Mouse (Mus musculus): ENCODE measurements around the gene Nell2. TPM values are rescaled to one million over a fixed set of nuclear protein-coding genes. Genes with fewer than 3 reads are reported as not detected.

The Nell2 gene
- polyA plus RNA-seq, 1 experiment = 0.04 TPM

GRCm38 (mm10) chr15:95495666-95496065, 32.7 kb downstream of the Nell2 start:
- no peak overlapping the region for H3K4me3 ChIP-seq
- no peaks in the 10 kb centered on the region for H3K27me3 ChIP-seq (ENCODE audit: control insufficient read depth, insufficient read depth, insufficient read length)
- H3K4me2 ChIP-seq (ENCODE audit: low read depth) = no peak overlapping the region
- TF ChIP-seq SRF (IDR thresholded peaks at IDR 0.05; ENCODE audit: control insufficient read depth, insufficient read length, low read depth) (no peak), POLR2AphosphoS2 (IDR thresholded peaks at IDR 0.05; ENCODE audit: insufficient read length, low read depth) (no peak), E2F4 (IDR thresholded peaks at IDR 0.05; ENCODE audit: insufficient read depth) (no peak), USF1 (IDR thresholded peaks at IDR 0.05; ENCODE audit: low read depth) (no peak), REST (IDR thresholded peaks at IDR 0.05; ENCODE audit: insufficient read depth, insufficient read length) (no peak), MAX (IDR thresholded peaks at IDR 0.05; ENCODE audit: low read depth) (no peak), MYOD1 (IDR thresholded peaks at IDR 0.05; ENCODE audit: control insufficient read depth in 1 of 3, insufficient read length in 2 of 3, low read depth in 2 of 3) (no peak), TCF3 (IDR thresholded peaks at IDR 0.05; ENCODE audit: insufficient read length, low read depth) (no peak), TCF12 (IDR thresholded peaks at IDR 0.05; ENCODE audit: insufficient read depth, poor library complexity, severe bottlenecking) (no peak), POLR2A (IDR thresholded peaks at IDR 0.05; ENCODE audit: insufficient read length, low read depth) (no peak), CEBPB (IDR thresholded peaks at IDR 0.05; ENCODE audit: insufficient read depth, poor library complexity, severe bottlenecking) (no peak), MYOG (IDR thresholded peaks at IDR 0.05; ENCODE audit: control insufficient read depth in 1 of 3, insufficient read depth in 1 of 3, insufficient read length in 2 of 3, low read depth in 2 of 3) (no peak)
- H3K79me2 ChIP-seq (ENCODE audit: control insufficient read depth, insufficient read depth) = no peaks in the 10 kb centered on the region
- H3ac ChIP-seq (ENCODE audit: control insufficient read depth, insufficient read length) = no peak overlapping the region
- H3K36me3 ChIP-seq (ENCODE audit: control insufficient read depth, insufficient read depth) = no peaks in the 10 kb centered on the region

DNA sequence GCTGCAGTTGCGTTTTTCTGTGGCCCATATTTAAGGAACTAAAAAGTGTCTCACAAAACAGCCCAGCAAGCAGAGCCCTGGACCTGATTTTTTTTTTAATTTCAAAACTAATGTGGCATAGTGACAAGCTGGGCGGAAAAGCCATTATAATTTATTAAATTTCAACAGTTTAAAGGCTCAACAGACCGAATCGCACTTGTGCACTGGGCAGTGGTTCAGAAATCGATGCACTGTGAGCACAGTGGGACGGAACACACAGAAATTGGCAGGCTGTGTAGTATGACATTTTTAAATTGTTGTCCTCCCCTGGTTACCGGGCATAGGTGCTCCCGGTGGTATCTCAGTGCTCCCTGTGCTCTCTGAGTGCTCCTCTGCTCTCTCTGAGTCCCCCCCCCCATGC, 33.2 kb downstream of the Nell2 start:
- Histone ChIP-seq H3ac (ENCODE audit: control insufficient read depth, insufficient read length) (no peak overlapping the region), H3K79me2 (ENCODE audit: control insufficient read depth, insufficient read depth) (no peaks in the 10 kb centered on the region), H3K4me2 (ENCODE audit: low read depth) (no peak overlapping the region), H3K4me3 (no peak overlapping the region), H3K27me3 (ENCODE audit: control insufficient read depth, insufficient read depth, insufficient read length) (no peaks in the 10 kb centered on the region), H3K36me3 (ENCODE audit: control insufficient read depth, insufficient read depth) (no peaks in the 10 kb centered on the region)
- no peak for TF ChIP-seq E2F4 (IDR thresholded peaks at IDR 0.05; ENCODE audit: insufficient read depth)

GRCm38 (mm10) chr15:95492201-95492600, 36.2 kb downstream of the Nell2 start:
- Histone ChIP-seq H3K4me3 (no peak overlapping the region), H3K27me3 (ENCODE audit: control insufficient read depth, insufficient read depth, insufficient read length) (no peaks in the 10 kb centered on the region), H3ac (ENCODE audit: control insufficient read depth, insufficient read length) (no peak overlapping the region), H3K79me2 (ENCODE audit: control insufficient read depth, insufficient read depth) (no peaks in the 10 kb centered on the region), H3K36me3 (ENCODE audit: control insufficient read depth, insufficient read depth) (no peaks in the 10 kb centered on the region), H3K4me2 (ENCODE audit: low read depth) (no peak overlapping the region)
- no peak for TF ChIP-seq MAX (IDR thresholded peaks at IDR 0.05; ENCODE audit: low read depth)
- TF ChIP-seq TCF3 (IDR thresholded peaks at IDR 0.05; ENCODE audit: insufficient read length, low read depth) = no peak
- TF ChIP-seq MYOD1 (IDR thresholded peaks at IDR 0.05; ENCODE audit: control insufficient read depth in 1 of 3, insufficient read length in 2 of 3, low read depth in 2 of 3) = no peak
- no peak for TF ChIP-seq REST (IDR thresholded peaks at IDR 0.05; ENCODE audit: insufficient read depth, insufficient read length)
- no peak for TF ChIP-seq E2F4 (IDR thresholded peaks at IDR 0.05; ENCODE audit: insufficient read depth)
- TF ChIP-seq CEBPB (IDR thresholded peaks at IDR 0.05; ENCODE audit: insufficient read depth, poor library complexity, severe bottlenecking) = no peak
- no peak for TF ChIP-seq TCF12 (IDR thresholded peaks at IDR 0.05; ENCODE audit: insufficient read depth, poor library complexity, severe bottlenecking)
- no peak for TF ChIP-seq POLR2AphosphoS2 (IDR thresholded peaks at IDR 0.05; ENCODE audit: insufficient read length, low read depth)
- no peak for TF ChIP-seq MYOG (IDR thresholded peaks at IDR 0.05; ENCODE audit: control insufficient read depth in 1 of 3, insufficient read depth in 1 of 3, insufficient read length in 2 of 3, low read depth in 2 of 3)
- no peak for TF ChIP-seq SRF (IDR thresholded peaks at IDR 0.05; ENCODE audit: control insufficient read depth, insufficient read length, low read depth)

GRCm38 (mm10) chr15:95489174-95489573, 39.2 kb downstream of the Nell2 start:
- no peak overlapping the region for H3K4me2 ChIP-seq (ENCODE audit: low read depth)
- TF ChIP-seq SRF (IDR thresholded peaks at IDR 0.05; ENCODE audit: control insufficient read depth, insufficient read length, low read depth) (no peak), REST (IDR thresholded peaks at IDR 0.05; ENCODE audit: insufficient read depth, insufficient read length) (no peak), USF1 (IDR thresholded peaks at IDR 0.05; ENCODE audit: low read depth) (no peak), MYOD1 (IDR thresholded peaks at IDR 0.05; ENCODE audit: control insufficient read depth in 1 of 3, insufficient read length in 2 of 3, low read depth in 2 of 3) (no peak), E2F4 (IDR thresholded peaks at IDR 0.05; ENCODE audit: insufficient read depth) (no peak), MAX (IDR thresholded peaks at IDR 0.05; ENCODE audit: low read depth) (no peak), TCF12 (IDR thresholded peaks at IDR 0.05; ENCODE audit: insufficient read depth, poor library complexity, severe bottlenecking) (no peak)
- no peak overlapping the region for H3ac ChIP-seq (ENCODE audit: control insufficient read depth, insufficient read length)
- H3K4me3 ChIP-seq = no peak overlapping the region
- H3K79me2 ChIP-seq (ENCODE audit: control insufficient read depth, insufficient read depth) = no peaks in the 10 kb centered on the region
- H3K27me3 ChIP-seq (ENCODE audit: control insufficient read depth, insufficient read depth, insufficient read length) = no peaks in the 10 kb centered on the region
- H3K36me3 ChIP-seq (ENCODE audit: control insufficient read depth, insufficient read depth) = no peaks in the 10 kb centered on the region

DNA sequence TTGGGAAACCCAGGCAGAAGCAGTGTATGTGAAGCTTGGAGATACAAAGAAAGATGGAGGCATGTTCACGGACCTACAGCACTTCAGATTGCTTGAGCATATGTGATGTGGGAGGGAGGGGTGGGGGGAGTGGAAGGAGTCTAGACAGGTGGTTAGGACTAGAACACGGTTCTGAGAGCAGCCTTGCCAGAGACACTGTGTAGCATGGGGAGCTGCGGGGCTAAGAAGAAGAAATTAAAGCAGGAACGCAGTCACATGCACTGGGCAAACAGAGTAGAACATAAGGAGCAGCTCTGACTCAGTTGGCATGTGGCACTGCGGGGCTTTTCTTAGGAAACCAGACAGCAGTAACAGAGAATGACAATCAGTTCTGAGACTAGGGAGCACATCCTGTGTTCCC, 40.4 kb downstream of the Nell2 start:
- Histone ChIP-seq H3K4me2 (ENCODE audit: low read depth) (no peak overlapping the region), H3K79me2 (ENCODE audit: control insufficient read depth, insufficient read depth) (no peaks in the 10 kb centered on the region), H3K27me3 (ENCODE audit: control insufficient read depth, insufficient read depth, insufficient read length) (no peaks in the 10 kb centered on the region), H3K4me3 (no peak overlapping the region), H3ac (ENCODE audit: control insufficient read depth, insufficient read length) (no peak overlapping the region), H3K36me3 (ENCODE audit: control insufficient read depth, insufficient read depth) (no peaks in the 10 kb centered on the region)
- TF ChIP-seq CEBPB (IDR thresholded peaks at IDR 0.05; ENCODE audit: insufficient read depth, poor library complexity, severe bottlenecking) (no peak), POLR2A (IDR thresholded peaks at IDR 0.05; ENCODE audit: insufficient read length, low read depth) (no peak), MAX (IDR thresholded peaks at IDR 0.05; ENCODE audit: low read depth) (no peak), TCF3 (IDR thresholded peaks at IDR 0.05; ENCODE audit: insufficient read length, low read depth) (no peak), TCF12 (IDR thresholded peaks at IDR 0.05; ENCODE audit: insufficient read depth, poor library complexity, severe bottlenecking) (no peak), USF1 (IDR thresholded peaks at IDR 0.05; ENCODE audit: low read depth) (no peak), MYOG (IDR thresholded peaks at IDR 0.05; ENCODE audit: control insufficient read depth in 1 of 3, insufficient read depth in 1 of 3, insufficient read length in 2 of 3, low read depth in 2 of 3) (no peak), REST (IDR thresholded peaks at IDR 0.05; ENCODE audit: insufficient read depth, insufficient read length) (no peak), MYOD1 (IDR thresholded peaks at IDR 0.05; ENCODE audit: control insufficient read depth in 1 of 3, insufficient read length in 2 of 3, low read depth in 2 of 3) (no peak), SRF (IDR thresholded peaks at IDR 0.05; ENCODE audit: control insufficient read depth, insufficient read length, low read depth) (no peak), POLR2AphosphoS2 (IDR thresholded peaks at IDR 0.05; ENCODE audit: insufficient read length, low read depth) (no peak), E2F4 (IDR thresholded peaks at IDR 0.05; ENCODE audit: insufficient read depth) (no peak)
